Mouse (Mus musculus) limb, embryonic 12.5 days (tissue): ENCODE data around the gene Chst8. TPM values are rescaled to one million over a fixed set of nuclear protein-coding genes. Genes with fewer than 3 reads are reported as not detected.

Source experiments
- ATAC-seq: fragments of 200-750 bp; cut with Nextera tagmentation; 2 replicates; pipeline ENCODE4 v1.8.0; 2017; ENCODE audit warnings: low read depth, moderate TSS enrichment; ENCODE audit not compliant: insufficient number of reproducible peaks, insufficient read depth, low FRiP score, low TSS enrichment
- H3K27ac ChIP-seq: fragments of 300-500 bp; sonication (generic); 2 replicates; pipeline ENCODE4 v1.5.1; 2016; ENCODE audit warnings: mild to moderate bottlenecking, moderate library complexity
- H3K27me3 ChIP-seq: fragments of 300-500 bp; sonication (generic); 2 replicates; pipeline ENCODE4 v1.6.1; 2016; ENCODE audit warnings: mild to moderate bottlenecking, moderate library complexity
- H3K36me3 ChIP-seq: fragments of 300-500 bp; sonication (generic); 2 replicates; pipeline ENCODE4 v1.6.1; 2016; ENCODE audit warnings: mild to moderate bottlenecking, moderate library complexity
- H3K4me1 ChIP-seq: fragments of 300-500 bp; sonication (generic); replicated peaks from 2 replicates; pipeline ENCODE4 v1.6.1; 2016
- H3K4me2 ChIP-seq: fragments of 300-500 bp; sonication (generic); 2 replicates; pipeline ENCODE4 v1.6.1; 2016; ENCODE audit warnings: mild to moderate bottlenecking, moderate library complexity
- H3K4me3 ChIP-seq: fragments of 300-500 bp; sonication (generic); replicated peaks from 2 replicates; pipeline ENCODE4 v1.5.1; 2016; ENCODE audit warnings: mild to moderate bottlenecking
- H3K9ac ChIP-seq: fragments of 300-500 bp; sonication (generic); replicated peaks from 2 replicates; pipeline ENCODE4 v1.6.1; 2016; ENCODE audit warnings: mild to moderate bottlenecking, moderate library complexity
- H3K9me3 ChIP-seq: fragments of 300-500 bp; sonication (generic); 2 replicates; pipeline ENCODE4 v1.6.1; 2016; ENCODE audit warnings: mild to moderate bottlenecking, moderate library complexity
- WGBS: fragments of 180-500 bp; shearing (Covaris S2); methylation state at CpG from one replicate; pipeline ENCODE4 v1.1.7; 2016; 5-methylcytosine and 5-hydroxymethylcytosine counted together
- polyA plus RNA-seq: library from polyadenylated mRNA; unstranded; fragments of >200 nt; fragmentation: Nextera tagmentation; extraction: Ambion mirVana; gene quantifications from 2 replicates; pipeline ENCODE4 v1.2.1, GENCODE M21; 2016

The Chst8 gene
- polyA plus RNA-seq, 1 experiment from 2014 or later: 4.1 TPM

- H3K27ac ChIP-seq: peak overlapping the region; percentile 100
- peaks cover 46% of the 10 kb centered on the region for H3K36me3 ChIP-seq
- no peaks in the 10 kb centered on the region for H3K27me3 ChIP-seq
- peaks cover 32% of the 10 kb centered on the region for H3K4me1 ChIP-seq
- H3K9ac ChIP-seq: peak overlapping the region; percentile 97
- no peak for ATAC-seq
- peak overlapping the region; percentile 71 for H3K4me3 ChIP-seq
- no peaks in the 10 kb centered on the region for H3K9me3 ChIP-seq
- peak overlapping the region; percentile 88 for H3K4me2 ChIP-seq
- WGBS: 10% methylated on average over 2 of the region's 2 CpGs
Measured at GRCm38 (mm10) chr7:34651381-34651780, 161.1 kb downstream of the Chst8 start.

- Histone ChIP-seq H3K36me3 (peaks cover 89% of the 10 kb centered on the region), H3K4me2 (no peak overlapping the region), H3K9ac (no peak overlapping the region), H3K4me3 (no peak overlapping the region), H3K27ac (no peak overlapping the region), H3K9me3 (no peaks in the 10 kb centered on the region), H3K27me3 (no peaks in the 10 kb centered on the region), H3K4me1 (peaks cover 41% of the 10 kb centered on the region)
- ATAC-seq: no peak
- 80% methylated on average over 9 of the region's 9 CpGs for WGBS
Measured at GRCm38 (mm10) chr7:34647052-34647451, 165.5 kb downstream of the Chst8 start.

- no peak overlapping the region for H3K27ac ChIP-seq
- H3K9me3 ChIP-seq: no peaks in the 10 kb centered on the region
- no peak overlapping the region for H3K4me2 ChIP-seq
- no peaks in the 10 kb centered on the region for H3K27me3 ChIP-seq
- no peak overlapping the region for H3K4me3 ChIP-seq
- no peak for ATAC-seq
- peaks cover 34% of the 10 kb centered on the region for H3K4me1 ChIP-seq
- peaks cover 97% of the 10 kb centered on the region for H3K36me3 ChIP-seq
- 83% methylated on average over 12 of the region's 12 CpGs for WGBS
- no peak overlapping the region for H3K9ac ChIP-seq
Measured at GRCm38 (mm10) chr7:34646144-34646795, 166.2 kb downstream of the Chst8 start.

GRCm38 (mm10) chr7:34645623-34646022, 166.9 kb downstream of the Chst8 start:
- no peak overlapping the region for H3K4me3 ChIP-seq
- WGBS: 95% methylated on average over 2 of the region's 2 CpGs
- no peak overlapping the region for H3K9ac ChIP-seq
- H3K27ac ChIP-seq: no peak overlapping the region
- H3K9me3 ChIP-seq: no peaks in the 10 kb centered on the region
- no peaks in the 10 kb centered on the region for H3K27me3 ChIP-seq
- no peak for ATAC-seq
- no peak overlapping the region for H3K4me2 ChIP-seq
- peaks cover 100% of the 10 kb centered on the region for H3K36me3 ChIP-seq
- peaks cover 27% of the 10 kb centered on the region for H3K4me1 ChIP-seq

GRCm38 (mm10) chr7:34644591-34644990, 167.9 kb downstream of the Chst8 start:
- Histone ChIP-seq H3K9ac (no peak overlapping the region), H3K27ac (0 out of 2 replicates have a peak overlapping the region, but pooled peaks have one; percentile 50), H3K27me3 (no peaks in the 10 kb centered on the region), H3K4me2 (no peak overlapping the region), H3K9me3 (no peaks in the 10 kb centered on the region), H3K4me3 (no peak overlapping the region), H3K36me3 (peaks cover 100% of the 10 kb centered on the region), H3K4me1 (peaks cover 26% of the 10 kb centered on the region)
- 85% methylated on average over 18 of the region's 18 CpGs for WGBS
- ATAC-seq: no peak

- no peak overlapping the region for H3K4me3 ChIP-seq
- H3K4me2 ChIP-seq: no peak overlapping the region
- no peaks in the 10 kb centered on the region for H3K9me3 ChIP-seq
- peaks cover 100% of the 10 kb centered on the region for H3K36me3 ChIP-seq
- no peaks in the 10 kb centered on the region for H3K27me3 ChIP-seq
- peaks cover 26% of the 10 kb centered on the region for H3K4me1 ChIP-seq
- no peak overlapping the region for H3K9ac ChIP-seq
- no peak for ATAC-seq
- H3K27ac ChIP-seq: 0 out of 2 replicates have a peak overlapping the region, but pooled peaks have one; percentile 4
- WGBS: 62% methylated on average over 6 of the region's 6 CpGs
Measured at GRCm38 (mm10) chr7:34643329-34643728, 169.2 kb downstream of the Chst8 start.

- WGBS: 93% methylated on average over 13 of the region's 13 CpGs
- Histone ChIP-seq H3K27me3 (no peaks in the 10 kb centered on the region), H3K4me1 (peaks cover 25% of the 10 kb centered on the region), H3K27ac (no peak overlapping the region), H3K36me3 (peaks cover 86% of the 10 kb centered on the region), H3K9me3 (no peaks in the 10 kb centered on the region), H3K4me3 (no peak overlapping the region), H3K4me2 (no peak overlapping the region), H3K9ac (no peak overlapping the region)
- no peak for ATAC-seq
Measured at GRCm38 (mm10) chr7:34641968-34642367, 170.5 kb downstream of the Chst8 start.

- H3K4me3 ChIP-seq: no peak overlapping the region
- H3K4me1 ChIP-seq: 0 out of 2 replicates have a peak, but pooled peaks cover 8% of the 10 kb centered on the region
- H3K27me3 ChIP-seq: no peaks in the 10 kb centered on the region
- no peak overlapping the region for H3K4me2 ChIP-seq
- no peak overlapping the region for H3K27ac ChIP-seq
- no peak for ATAC-seq
- H3K36me3 ChIP-seq: peaks cover 65% of the 10 kb centered on the region
- H3K9ac ChIP-seq: no peak overlapping the region
- H3K9me3 ChIP-seq: no peaks in the 10 kb centered on the region
- WGBS: 86% methylated on average over 11 of the region's 11 CpGs
Measured at GRCm38 (mm10) chr7:34639798-34640197, 172.7 kb downstream of the Chst8 start.

- H3K9me3 ChIP-seq: no peaks in the 10 kb centered on the region
- H3K27me3 ChIP-seq: no peaks in the 10 kb centered on the region
- no peak overlapping the region for H3K27ac ChIP-seq
- no peak for ATAC-seq
- no peak overlapping the region for H3K4me3 ChIP-seq
- H3K4me1 ChIP-seq: no peaks in the 10 kb centered on the region
- no peak overlapping the region for H3K9ac ChIP-seq
- no peak overlapping the region for H3K4me2 ChIP-seq
- 81% methylated on average over 4 of the region's 4 CpGs for WGBS
- H3K36me3 ChIP-seq: peaks cover 33% of the 10 kb centered on the region
Measured at GRCm38 (mm10) chr7:34636661-34637060, 175.8 kb downstream of the Chst8 start.

- 86% methylated on average over 10 of the region's 10 CpGs for WGBS
Measured at GRCm38 (mm10) chr7:34632966-34633742, 179.4 kb downstream of the Chst8 start.

GRCm38 (mm10) chr7:34630211-34631085, 182.1 kb downstream of the Chst8 start:
- Histone ChIP-seq H3K9me3 (no peaks in the 10 kb centered on the region), H3K27ac (peak overlapping the region; percentile 92), H3K27me3 (no peaks in the 10 kb centered on the region), H3K36me3 (no peaks in the 10 kb centered on the region), H3K9ac (peak overlapping the region; percentile 60), H3K4me1 (peaks cover 17% of the 10 kb centered on the region), H3K4me2 (peak overlapping the region; percentile 72), H3K4me3 (peak overlapping the region; percentile 42)
- under 1% methylated on average over 34 of the region's 34 CpGs for WGBS
- ATAC-seq: peak; percentile 87

More at GRCm38 (mm10) chr7:34632966-34633742, 179.4 kb downstream of the Chst8 start:
- Histone ChIP-seq H3K4me3 (no peak overlapping the region), H3K4me1 (peaks cover 17% of the 10 kb centered on the region), H3K9ac (no peak overlapping the region), H3K4me2 (no peak overlapping the region), H3K27me3 (no peaks in the 10 kb centered on the region), H3K27ac (no peak overlapping the region), H3K36me3 (no peaks in the 10 kb centered on the region), H3K9me3 (no peaks in the 10 kb centered on the region)
- no peak for ATAC-seq
